Mouse (Mus musculus): Measurements from ENCODE around the gene Eda. TPM values are rescaled to one million over a fixed set of nuclear protein-coding genes. Genes with fewer than 3 reads are reported as not detected.
"Not testable (repeated sequence)": the region's sequence is repeated elsewhere in the genome, so short reads cannot be mapped to it uniquely, and the experiment has no call there.

The Eda gene
- total RNA-seq, 2 experiments from 2014 or later = 4.4 to 7.0 TPM

- DNase-seq (ENCODE audit: low spot score in 2 of 2) = no peak
These were observed 426.3 kb downstream of the Eda start for GRCm38 (mm10) chrX:100401657-100402056.

GRCm38 (mm10) chrX:100409245-100409644 lies 433.8 kb downstream of the Eda start:
- no peak for DNase-seq (ENCODE audit: low spot score in 2 of 2)

GRCm38 (mm10) chrX:100428693-100429092 lies 453.3 kb downstream of the Eda start, which contains the start of gene Otud6a:
Gene Otud6a (plus strand): TSS chrX:100429013.
- DNase-seq (ENCODE audit: low spot score in 2 of 2) = no peak

- no peak for DNase-seq (ENCODE audit: low spot score in 2 of 2)
These were observed 456.9 kb downstream of the Eda start for GRCm38 (mm10) chrX:100432311-100432710.

GRCm38 (mm10) chrX:100442617-100443016 lies 467.2 kb downstream of the Eda start, which contains the start of gene Awat2:
Gene Awat2 (minus strand): TSS chrX:100442717.
- not testable (repeated sequence) for DNase-seq (ENCODE audit: low spot score in 2 of 2)

GRCm38 (mm10) chrX:100443532-100443931 lies 468.1 kb downstream of the Eda start:
- no peak for DNase-seq (ENCODE audit: low spot score in 2 of 2)

Small RNA genes within 50 kb of the gene (microRNA-seq; reads per million reads assigned to microRNA genes)
- 1,605 to 2,523 reads per million in 2 experiments for gene Mir676

Other genes starting within 250 kb of the Eda start
- 10 to 100 TPM; 31.2 to 35.8 TPM for gene Tmem28, start 154.6 kb upstream of the Eda start, total RNA-seq (2021)